Mouse (Mus musculus): ENCODE results near the gene Foxd1. TPM values are rescaled to one million over a fixed set of nuclear protein-coding genes. Genes with fewer than 3 reads are reported as not detected.

Foxd1 gene
- total RNA-seq (2014; rRNA removed) (2.4 and 2.5 TPM in 2 replicates), polyA plus RNA-seq (2015; fragmentation: Nextera tagmentation; extraction: Ambion mirVana) (0.59 and 0.74 TPM in 2 replicates)

DNA sequence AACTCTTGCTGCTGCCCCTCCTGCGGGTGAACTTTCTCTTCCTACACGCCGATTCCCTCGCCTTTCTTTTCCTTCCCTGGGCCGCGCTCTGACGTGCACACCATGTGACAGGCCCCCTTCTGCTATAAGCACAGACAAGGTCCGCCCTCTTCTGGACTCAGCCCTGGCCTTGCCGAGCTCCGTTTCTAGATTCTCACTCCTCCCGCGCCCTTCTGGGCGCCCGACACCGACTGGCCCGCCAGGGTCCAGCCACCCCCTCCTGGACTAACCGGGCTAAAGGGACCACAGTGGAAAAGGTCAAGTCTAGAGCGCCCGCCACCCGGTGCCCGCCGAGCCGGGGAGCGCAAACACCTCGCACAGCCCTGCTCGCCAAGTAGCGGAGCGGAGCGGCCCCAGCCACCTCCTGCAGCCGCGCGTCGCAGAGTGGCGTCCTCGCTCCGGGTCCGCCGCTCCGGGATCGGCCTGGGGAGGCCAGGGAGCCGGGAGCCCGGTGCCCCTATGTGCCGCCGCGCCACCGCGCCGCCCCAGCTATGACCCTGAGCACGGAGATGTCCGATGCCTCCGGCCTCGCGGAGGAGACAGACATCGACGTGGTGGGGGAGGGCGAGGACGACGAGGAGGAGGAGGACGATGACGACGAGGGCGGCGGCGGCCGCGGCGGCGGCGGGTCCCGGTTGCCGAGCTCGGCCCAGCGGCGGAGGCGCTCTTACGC is at the start of gene Foxd1:
TSS of gene Foxd1 (plus strand) at position 153 of the 712 bp plus-strand sequence.
- Histone ChIP-seq H3K36me3 (ENCODE audit: insufficient read depth, low read length) (no peaks in the 10 kb centered on the region), H3K9me3 (ENCODE audit: low read length) (no peaks in the 10 kb centered on the region), H3K4me3 (ENCODE audit: low read depth, low read length) (peak within 1 kb of the TSS; percentile 35), H3K27me3 (ENCODE audit: insufficient read depth, low read length) (peaks cover 74% of the 10 kb centered on the region), H3K27ac (ENCODE audit: low read depth, low read length) (no peak within 1 kb of the TSS), H3K4me2 (ENCODE audit: low read depth, low read length, poor library complexity, severe bottlenecking) (peak within 1 kb of the TSS; percentile 48), H3K4me1 (ENCODE audit: insufficient read depth, low read length) (0 out of 2 replicates have a peak, but pooled peaks cover 3% of the 10 kb centered on the region), H3K9ac (replicated peaks; ENCODE audit: low read length, poor library complexity, severe bottlenecking) (no peak within 1 kb of the TSS)
- DNase-seq (ENCODE audit: low spot score) = peak; percentile 32
- no peak for TF ChIP-seq CTCF (IDR thresholded peaks at IDR 0.05)
- WGBS = under 1% methylated on average over 65 of the region's 76 CpGs
- peak; percentile 45; the same call in 1 of the 2 replicates for ATAC-seq (ENCODE audit: low FRiP score)

DNA sequence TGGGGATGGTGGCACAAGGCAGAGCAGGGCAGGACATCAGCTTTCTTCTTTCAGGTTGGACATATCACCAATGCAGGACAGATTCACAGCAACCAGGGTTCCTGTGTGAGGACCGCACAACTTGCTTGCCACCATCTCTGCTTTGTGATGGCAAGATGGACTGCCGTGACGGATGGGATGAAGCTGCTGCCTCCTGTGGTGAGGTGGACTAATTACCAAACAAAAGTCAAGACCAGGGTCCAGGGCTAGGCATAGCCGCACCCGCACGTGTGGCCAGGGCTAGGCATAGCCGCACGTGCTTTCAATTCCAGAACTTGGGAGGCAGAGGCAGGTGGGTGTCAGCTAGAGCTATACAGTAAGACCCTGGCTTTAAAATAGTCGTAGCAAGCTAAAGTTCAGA is 48.8 kb upstream of the Foxd1 start:
- Histone ChIP-seq H3K4me2 (ENCODE audit: low read depth, low read length, poor library complexity, severe bottlenecking) (no peak overlapping the region), H3K27ac (ENCODE audit: low read depth, low read length) (no peak overlapping the region), H3K4me3 (ENCODE audit: low read depth, low read length) (no peak overlapping the region), H3K9me3 (ENCODE audit: low read length) (no peaks in the 10 kb centered on the region), H3K4me1 (ENCODE audit: insufficient read depth, low read length) (no peaks in the 10 kb centered on the region), H3K9ac (replicated peaks; ENCODE audit: low read length, poor library complexity, severe bottlenecking) (no peak overlapping the region), H3K36me3 (ENCODE audit: insufficient read depth, low read length) (peaks cover 5% of the 10 kb centered on the region; the same call in 1 of the 2 replicates), H3K27me3 (ENCODE audit: insufficient read depth, low read length) (no peaks in the 10 kb centered on the region)
- WGBS = 88% methylated on average over 9 of the region's 9 CpGs
- DNase-seq (ENCODE audit: low spot score) (no peak), ATAC-seq (ENCODE audit: low FRiP score) (no peak)
- TF ChIP-seq CTCF (IDR thresholded peaks at IDR 0.05) = peak; percentile 26

DNA sequence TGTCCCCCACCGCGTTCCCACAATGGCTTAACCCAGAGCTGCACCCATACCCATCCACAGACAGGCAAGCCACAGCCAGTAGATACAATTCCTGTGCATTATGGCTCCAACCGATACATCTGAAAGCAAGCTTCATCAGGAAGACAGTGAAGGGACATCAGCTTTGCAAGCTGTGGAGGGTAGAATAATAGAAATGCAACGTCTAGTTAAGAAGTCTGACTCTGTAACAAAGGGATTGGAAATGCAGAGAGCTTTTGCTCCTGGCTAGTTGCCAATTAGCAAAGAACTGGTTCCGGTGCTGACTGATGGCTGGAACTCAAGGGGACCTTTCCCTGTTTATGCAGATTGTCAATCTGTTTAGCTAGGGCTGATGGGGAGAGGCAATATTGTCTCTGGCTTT is 47.6 kb upstream of the Foxd1 start:
- TF ChIP-seq CTCF (IDR thresholded peaks at IDR 0.05) = no peak
- Histone ChIP-seq H3K36me3 (ENCODE audit: insufficient read depth, low read length) (peaks cover 10% of the 10 kb centered on the region), H3K9me3 (ENCODE audit: low read length) (no peaks in the 10 kb centered on the region), H3K4me1 (ENCODE audit: insufficient read depth, low read length) (no peaks in the 10 kb centered on the region), H3K4me3 (ENCODE audit: low read depth, low read length) (no peak overlapping the region), H3K4me2 (ENCODE audit: low read depth, low read length, poor library complexity, severe bottlenecking) (no peak overlapping the region), H3K27ac (ENCODE audit: low read depth, low read length) (no peak overlapping the region), H3K9ac (replicated peaks; ENCODE audit: low read length, poor library complexity, severe bottlenecking) (no peak overlapping the region), H3K27me3 (ENCODE audit: insufficient read depth, low read length) (no peaks in the 10 kb centered on the region)
- no peak for ATAC-seq (ENCODE audit: low FRiP score)
- DNase-seq (ENCODE audit: low spot score) = peak; percentile 5
- WGBS = 28% methylated on average over 5 of the region's 5 CpGs

DNA sequence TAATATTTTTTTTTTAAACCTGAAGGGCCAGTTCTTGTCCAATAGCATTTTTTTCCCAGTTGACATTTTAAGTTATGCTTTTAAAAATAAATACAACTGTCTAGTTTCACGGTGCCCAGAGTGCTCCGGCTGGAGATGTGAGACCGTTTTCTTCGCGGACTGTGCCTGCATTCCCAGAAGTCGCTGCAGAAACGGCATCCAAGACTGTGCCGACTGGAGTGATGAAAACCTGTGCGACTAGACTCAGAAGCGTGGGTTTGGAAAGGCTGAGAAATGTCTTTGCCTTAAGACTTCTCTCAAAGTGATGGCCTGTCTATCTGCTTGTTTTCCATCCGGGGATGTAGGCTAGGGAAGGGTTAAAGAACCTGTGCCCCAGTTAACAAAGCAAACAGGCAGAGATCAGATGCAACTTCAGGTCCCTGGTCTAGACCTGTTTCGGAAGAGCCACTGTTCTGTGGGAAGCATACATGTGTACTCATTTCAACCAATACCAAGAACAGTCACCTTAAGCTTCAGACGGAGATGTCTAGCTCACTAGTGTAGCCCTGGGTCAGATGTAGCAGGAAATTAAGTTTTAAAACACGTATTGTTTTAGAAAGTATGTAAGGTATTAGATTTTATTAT is 47.1 kb upstream of the Foxd1 start:
- no peak overlapping the region for H3K4me2 ChIP-seq (ENCODE audit: low read depth, low read length, poor library complexity, severe bottlenecking)
- no peaks in the 10 kb centered on the region for H3K4me1 ChIP-seq (ENCODE audit: insufficient read depth, low read length)
- no peaks in the 10 kb centered on the region for H3K9me3 ChIP-seq (ENCODE audit: low read length)
- no peak for ATAC-seq (ENCODE audit: low FRiP score)
- no peak overlapping the region for H3K4me3 ChIP-seq (ENCODE audit: low read depth, low read length)
- no peak for DNase-seq (ENCODE audit: low spot score)
- H3K9ac ChIP-seq (replicated peaks; ENCODE audit: low read length, poor library complexity, severe bottlenecking) = no peak overlapping the region
- H3K36me3 ChIP-seq (ENCODE audit: insufficient read depth, low read length) = peaks cover 16% of the 10 kb centered on the region
- TF ChIP-seq CTCF (IDR thresholded peaks at IDR 0.05) = no peak
- H3K27me3 ChIP-seq (ENCODE audit: insufficient read depth, low read length) = no peaks in the 10 kb centered on the region
- no peak overlapping the region for H3K27ac ChIP-seq (ENCODE audit: low read depth, low read length)
- 42% methylated on average over 14 of the region's 14 CpGs for WGBS

DNA sequence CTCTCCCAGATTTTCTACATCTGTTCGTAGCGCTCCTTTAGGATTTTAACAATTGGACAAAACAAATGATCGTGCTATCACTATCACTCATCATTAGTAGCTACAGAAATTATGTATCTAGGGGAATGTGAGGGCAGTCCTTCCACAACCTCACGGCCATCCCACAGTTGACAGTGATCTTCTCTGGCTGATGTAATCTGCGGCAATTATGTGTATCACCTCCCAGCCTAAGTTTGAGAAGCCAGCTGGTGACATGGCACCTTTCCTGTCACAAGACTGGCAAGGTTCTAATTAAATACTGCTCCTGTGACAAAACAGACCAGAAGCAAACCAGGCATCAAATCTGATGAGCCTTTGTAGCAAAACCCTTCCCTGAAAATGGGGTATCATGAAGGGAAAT is 46.0 kb upstream of the Foxd1 start:
- no peaks in the 10 kb centered on the region for H3K4me1 ChIP-seq (ENCODE audit: insufficient read depth, low read length)
- no peak overlapping the region for H3K4me3 ChIP-seq (ENCODE audit: low read depth, low read length)
- H3K4me2 ChIP-seq (ENCODE audit: low read depth, low read length, poor library complexity, severe bottlenecking) = no peak overlapping the region
- ATAC-seq (ENCODE audit: low FRiP score) = no peak
- no peaks in the 10 kb centered on the region for H3K27me3 ChIP-seq (ENCODE audit: insufficient read depth, low read length)
- H3K9ac ChIP-seq (replicated peaks; ENCODE audit: low read length, poor library complexity, severe bottlenecking) = no peak overlapping the region
- H3K9me3 ChIP-seq (ENCODE audit: low read length) = no peaks in the 10 kb centered on the region
- H3K27ac ChIP-seq (ENCODE audit: low read depth, low read length) = no peak overlapping the region
- no peak for DNase-seq (ENCODE audit: low spot score)
- 85% methylated on average over 5 of the region's 5 CpGs for WGBS
- H3K36me3 ChIP-seq (ENCODE audit: insufficient read depth, low read length) = peaks cover 17% of the 10 kb centered on the region
- no peak for TF ChIP-seq CTCF (IDR thresholded peaks at IDR 0.05)

DNA sequence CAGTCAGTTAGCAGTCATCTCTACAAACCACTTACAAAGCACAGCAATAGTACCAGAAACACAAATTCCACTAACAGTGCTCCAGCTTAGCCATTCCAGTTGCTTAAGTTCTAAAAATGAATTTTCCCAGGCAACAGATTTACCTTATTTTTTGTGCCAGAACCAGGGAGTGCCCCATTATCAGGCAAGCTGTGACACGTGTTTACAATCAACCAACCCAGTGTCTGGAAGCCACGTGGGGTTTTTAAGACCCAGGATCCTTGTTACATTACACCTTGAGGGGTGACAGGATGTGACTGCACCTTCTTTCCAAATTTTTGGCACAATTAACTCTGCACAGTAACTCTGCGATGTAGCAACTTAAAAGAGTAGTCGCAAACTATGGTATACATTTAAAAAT is 45.3 kb upstream of the Foxd1 start:
- H3K4me3 ChIP-seq (ENCODE audit: low read depth, low read length) = no peak overlapping the region
- H3K9ac ChIP-seq (replicated peaks; ENCODE audit: low read length, poor library complexity, severe bottlenecking) = no peak overlapping the region
- H3K27me3 ChIP-seq (ENCODE audit: insufficient read depth, low read length) = no peaks in the 10 kb centered on the region
- peaks cover 17% of the 10 kb centered on the region for H3K36me3 ChIP-seq (ENCODE audit: insufficient read depth, low read length)
- WGBS = 88% methylated on average over 4 of the region's 4 CpGs
- ATAC-seq (ENCODE audit: low FRiP score) (no peak), DNase-seq (ENCODE audit: low spot score) (no peak)
- no peaks in the 10 kb centered on the region for H3K9me3 ChIP-seq (ENCODE audit: low read length)
- TF ChIP-seq CTCF (IDR thresholded peaks at IDR 0.05) = no peak
- H3K4me2 ChIP-seq (ENCODE audit: low read depth, low read length, poor library complexity, severe bottlenecking) = no peak overlapping the region
- H3K4me1 ChIP-seq (ENCODE audit: insufficient read depth, low read length) = no peaks in the 10 kb centered on the region
- H3K27ac ChIP-seq (ENCODE audit: low read depth, low read length) = no peak overlapping the region

Measured in midbrain, postnatal 0 days (tissue).